Mouse (Mus musculus) testis, adult 2 months (tissue): ENCODE data around the gene Mrpl21.

ENCODE experiments used
- CTCF ChIP-seq: fragments of 200-500 bp; IDR thresholded peaks from 2 replicates; pipeline ENCODE4 v1.5.1; 2012; ENCODE audit warnings: low read depth, mild to moderate bottlenecking, inconsistent platforms, low read length, moderate library complexity; ENCODE audit not compliant: control insufficient read depth, insufficient read depth, insufficient replicate concordance
- POLR2A ChIP-seq: fragments of 200-500 bp; IDR thresholded peaks from 2 replicates; pipeline ENCODE4 v1.6.1; 2012; ENCODE audit warnings: low read depth, mild to moderate bottlenecking, inconsistent platforms, low read length, moderate library complexity; ENCODE audit not compliant: control insufficient read depth

GRCm38 (mm10) chr19:3275744-3276365 lies 6.8 kb upstream of the Mrpl21 start:
- no peak for TF ChIP-seq CTCF
- TF ChIP-seq POLR2A: no peak
